Mouse (Mus musculus) retina, embryonic 14.5 days (tissue): Measurements from ENCODE around the gene Prl3b1.

Experiments used
- DNase-seq: peaks from one replicate; pipeline ENCODE4 v3.0.0-alpha.2; 2015; ENCODE audit warnings: low spot score

The Prl3b1 gene

GRCm38 (mm10) chr13:27241547-27241946 lies at the start of gene Prl3b1:
Gene Prl3b1, plus strand, starts transcription at chr13:27241847.
- no peak for DNase-seq

DNA sequence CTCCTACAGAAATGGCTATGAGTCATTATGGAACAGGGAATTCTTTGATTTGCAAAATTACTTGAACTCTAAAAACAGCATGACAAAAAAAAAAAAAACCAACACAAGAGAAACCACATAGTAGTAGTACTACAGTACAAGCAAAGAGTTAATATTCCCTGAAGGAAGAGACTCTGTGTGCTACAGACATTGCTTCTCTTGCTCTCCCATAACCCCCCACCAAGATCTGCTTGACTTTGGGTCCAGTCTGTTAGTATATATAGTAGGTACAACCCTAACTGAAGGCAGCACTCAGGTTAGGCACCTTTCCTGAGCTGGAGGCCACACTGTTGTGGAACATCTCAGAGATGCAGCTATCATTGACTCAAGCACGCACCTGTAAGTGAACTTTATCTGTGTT lies 45.3 kb upstream of the Prl3b1 start, which contains the start of gene Prl3c1:
Prl3c1 (plus strand) TSS at position 301 of the 400 bp plus-strand sequence.
- no peak for DNase-seq

DNA sequence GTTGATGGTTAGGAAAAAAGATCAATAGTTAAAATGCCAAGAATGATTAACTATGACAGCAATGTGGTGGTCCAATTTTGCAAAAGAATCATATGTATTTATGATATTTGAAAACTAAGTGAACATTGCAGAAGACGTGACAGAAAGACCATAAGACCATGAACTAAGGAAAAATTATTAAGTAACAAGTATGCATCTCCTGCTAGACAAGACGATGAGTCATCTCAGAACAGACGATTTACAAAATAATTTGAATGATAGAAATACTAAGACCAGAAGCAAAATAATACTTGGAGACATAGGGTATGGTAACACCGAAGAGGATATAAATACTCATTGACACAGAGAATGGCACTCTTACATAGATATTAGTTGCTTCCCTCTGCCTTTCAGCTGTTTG lies 17.5 kb downstream of the Prl3b1 start, which contains the start of gene Prl3a1:
Prl3a1 (plus strand) TSS at position 301 of the 400 bp plus-strand sequence.
- no peak for DNase-seq
